In the genomic region with DNA sequence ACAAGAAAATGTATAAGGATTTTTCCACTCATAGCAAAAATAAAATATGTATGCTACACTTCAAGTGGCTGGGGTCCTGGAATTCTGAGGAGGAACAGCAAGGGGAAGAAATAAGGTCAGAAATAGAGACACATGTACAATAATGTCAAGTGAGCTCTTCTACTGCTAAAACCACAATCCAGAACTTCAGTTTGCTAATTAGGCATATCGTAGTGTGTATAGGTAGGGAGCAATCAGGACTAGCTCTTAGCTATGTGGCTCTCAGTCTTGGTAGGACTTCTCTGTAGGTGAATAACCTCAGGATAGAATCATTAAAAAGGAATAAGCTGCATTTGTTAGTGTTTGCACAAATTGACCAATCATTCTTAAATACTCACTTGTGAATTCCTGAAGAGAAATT, we compare ENCODE assay signal across 20 mouse cellular contexts. TPM values are rescaled to one million over a fixed set of nuclear protein-coding genes. Genes with fewer than 3 reads are reported as not detected.
DNase-seq lines count a peak whose midpoint lies in the region; ATAC-seq and TF ChIP-seq lines count a peak whose summit lies in the region.
"Not testable (repeated sequence)": the region's sequence is repeated elsewhere in the genome, so short reads cannot be mapped to it uniquely, and the experiment has no call there.
"Had no signal": no experiment of that assay in that cellular context is flagged by ENCODE, and none has a peak within 500 bp of the region (broad histone marks: within the 10 kb centered on the region; RNA-seq: fewer than 3 reads in every experiment).

No protein-coding gene starts in this region.

- CTCF ChIA-PET in Patski (lab: Charles Lee): not testable (repeated sequence)

- POLR2A ChIA-PET in Patski (lab: Charles Lee): not testable (repeated sequence)

- not testable (repeated sequence) for TF ChIP-seq CTCF in Patski (IDR thresholded peaks at IDR 0.05); midbrain, postnatal 0 days (IDR thresholded peaks at IDR 0.05)

- not testable (repeated sequence) for H3K36me3 ChIP-seq in embryonic facial prominence, embryonic 12.5 days; forebrain, embryonic 15.5 days; hindbrain, embryonic 15.5 days; midbrain, embryonic 15.5 days (replicated peaks); midbrain, postnatal 0 days (ENCODE audit: insufficient read depth, low read length)

- H3K4me2 ChIP-seq in embryonic facial prominence, embryonic 12.5 days (replicated peaks); forebrain, embryonic 15.5 days (replicated peaks); hindbrain, embryonic 15.5 days; midbrain, embryonic 15.5 days; midbrain, postnatal 0 days (ENCODE audit: low read depth, low read length, poor library complexity, severe bottlenecking): not testable (repeated sequence)

- no CpG with 5 or more reads among the region's 1 CpGs for WGBS in embryonic facial prominence, embryonic 12.5 days
- WGBS in forebrain, embryonic 15.5 days: no CpG with 5 or more reads among the region's 1 CpGs
- no CpG with 5 or more reads among the region's 1 CpGs for WGBS in hindbrain, embryonic 15.5 days
- WGBS in midbrain, embryonic 15.5 days: no CpG with 5 or more reads among the region's 1 CpGs
- no CpG with 5 or more reads among the region's 1 CpGs for WGBS in midbrain, postnatal 0 days

- in situ Hi-C loops in Patski (cut with MboI; ENCODE audit: low pct_unique_long_range_greater_than_20kb): not testable (repeated sequence)

- ATAC-seq in Patski: peak; percentile 19
- ATAC-seq in embryonic facial prominence, embryonic 12.5 days (ENCODE audit: insufficient number of reproducible peaks, insufficient read depth, low FRiP score, low TSS enrichment): peak; percentile 53; the same call in 1 of the 2 replicates
- ATAC-seq in forebrain, embryonic 15.5 days (replicated peaks): peak; percentile 43; the same call in 1 of the 2 replicates
- ATAC-seq in hindbrain, embryonic 15.5 days (ENCODE audit: low FRiP score, low read depth): peak; percentile 39; the same call in 1 of the 2 replicates
- ATAC-seq in megakaryocyte-erythroid progenitor cell, adult 5-6 weeks (replicated peaks; ENCODE audit: low FRiP score, low TSS enrichment, poor library complexity, severe bottlenecking): peak; percentile 24; the same call in 1 of the 2 replicates
- ATAC-seq in midbrain, embryonic 15.5 days (replicated peaks): peak; percentile 25; the same call in 1 of the 2 replicates
- peak; percentile 10; the same call in 1 of the 2 replicates for ATAC-seq in midbrain, postnatal 0 days (ENCODE audit: low FRiP score)

- H3K4me3 ChIP-seq in embryonic facial prominence, embryonic 12.5 days; forebrain, embryonic 15.5 days; hindbrain, embryonic 15.5 days; midbrain, embryonic 15.5 days; midbrain, postnatal 0 days (ENCODE audit: low read depth, low read length): not testable (repeated sequence)

- not testable (repeated sequence) for H3K4me1 ChIP-seq in embryonic facial prominence, embryonic 12.5 days; forebrain, embryonic 15.5 days; hindbrain, embryonic 15.5 days (replicated peaks); midbrain, embryonic 15.5 days; midbrain, postnatal 0 days (ENCODE audit: insufficient read depth, low read length)

- not testable (repeated sequence) for H3K9me3 ChIP-seq in embryonic facial prominence, embryonic 12.5 days; forebrain, embryonic 15.5 days; hindbrain, embryonic 15.5 days; midbrain, embryonic 15.5 days; midbrain, postnatal 0 days (ENCODE audit: low read length)

- not testable (repeated sequence) for H3K9ac ChIP-seq in embryonic facial prominence, embryonic 12.5 days; forebrain, embryonic 15.5 days (replicated peaks); hindbrain, embryonic 15.5 days; midbrain, embryonic 15.5 days; midbrain, postnatal 0 days (replicated peaks; ENCODE audit: low read length, poor library complexity, severe bottlenecking)

- DNase-seq in Patski (ENCODE audit: low read depth, low spot score); midbrain, postnatal 0 days (ENCODE audit: low spot score): not testable (repeated sequence)

- not testable (repeated sequence) for H3K27me3 ChIP-seq in Patski; embryonic facial prominence, embryonic 12.5 days; forebrain, embryonic 15.5 days; hindbrain, embryonic 15.5 days; midbrain, embryonic 15.5 days (replicated peaks); midbrain, postnatal 0 days (ENCODE audit: insufficient read depth, low read length)

- H3K27ac ChIP-seq in embryonic facial prominence, embryonic 12.5 days; forebrain, embryonic 15.5 days (replicated peaks); hindbrain, embryonic 15.5 days (replicated peaks); midbrain, embryonic 15.5 days; midbrain, postnatal 0 days (ENCODE audit: low read depth, low read length): not testable (repeated sequence)

RNA-seq across cellular contexts. Expression of a gene that starts 23.5 kb away (rescaled TPM):
- 0.19 TPM for polyA plus RNA-seq in Patski (2021)
- not detected in 2 replicates for polyA plus RNA-seq in embryonic facial prominence, embryonic 12.5 days (2016; fragmentation: Nextera tagmentation; extraction: Ambion mirVana)
- polyA plus RNA-seq in forebrain, embryonic 15.5 days (2015; fragmentation: Nextera tagmentation; extraction: Ambion mirVana): not detected in 2 replicates
- 0.29 TPM in 1 of 2 replicates, not detected in the other for polyA plus RNA-seq in hindbrain, embryonic 15.5 days (2015; fragmentation: Nextera tagmentation; extraction: Ambion mirVana)
- total RNA-seq in megakaryocyte-erythroid progenitor cell, adult 5-6 weeks (2014; fragmentation: Nextera tagmentation): not detected in 2 replicates
- total RNA-seq in megakaryocyte-erythroid progenitor cell, adult 5-6 weeks (2017): not detected in 2 replicates
- not detected in 2 replicates for polyA plus RNA-seq in midbrain, embryonic 15.5 days (2015; fragmentation: Nextera tagmentation; extraction: Ambion mirVana)
- 0.55 TPM in 1 of 2 replicates, not detected in the other for total RNA-seq in midbrain, postnatal 0 days (2014; rRNA removed)
- polyA plus RNA-seq in midbrain, postnatal 0 days (2015; fragmentation: Nextera tagmentation; extraction: Ambion mirVana): not detected in 2 replicates
- total RNA-seq: adrenal gland, adult 2 months; adrenal gland, postnatal 10 days; adrenal gland, postnatal 25 days; adrenal gland, postnatal 4 days; CH12.LX; common myeloid progenitor, adult 5-6 weeks had no signal
- polyA plus RNA-seq: CD4-positive, CD25-positive, alpha-beta regulatory T cell, adult 4 months; embryonic facial prominence, embryonic 13.5 days; forebrain, embryonic 10.5 days; forebrain, embryonic 12.5 days; forebrain, embryonic 16.5 days; G1E had no signal

RNA-seq across cellular contexts. Expression of a gene that starts 23.6 kb away (rescaled TPM):
- not detected for polyA plus RNA-seq in Patski (2021)
- polyA plus RNA-seq in embryonic facial prominence, embryonic 12.5 days (2016; fragmentation: Nextera tagmentation; extraction: Ambion mirVana): not detected in 2 replicates
- not detected in 2 replicates for polyA plus RNA-seq in forebrain, embryonic 15.5 days (2015; fragmentation: Nextera tagmentation; extraction: Ambion mirVana)
- polyA plus RNA-seq in hindbrain, embryonic 15.5 days (2015; fragmentation: Nextera tagmentation; extraction: Ambion mirVana): not detected in 2 replicates
- not detected in 2 replicates for total RNA-seq in megakaryocyte-erythroid progenitor cell, adult 5-6 weeks (2014; fragmentation: Nextera tagmentation)
- not detected in 2 replicates for total RNA-seq in megakaryocyte-erythroid progenitor cell, adult 5-6 weeks (2017)
- polyA plus RNA-seq in midbrain, embryonic 15.5 days (2015; fragmentation: Nextera tagmentation; extraction: Ambion mirVana): not detected in 2 replicates
- not detected in 2 replicates for total RNA-seq in midbrain, postnatal 0 days (2014; rRNA removed)
- not detected in 2 replicates for polyA plus RNA-seq in midbrain, postnatal 0 days (2015; fragmentation: Nextera tagmentation; extraction: Ambion mirVana)
- total RNA-seq: adrenal gland, adult 2 months; adrenal gland, postnatal 10 days; adrenal gland, postnatal 25 days; adrenal gland, postnatal 4 days; CH12.LX; common myeloid progenitor, adult 5-6 weeks; G1E had no signal
- polyA plus RNA-seq: adrenal gland, adult 2 months; CD4-positive, CD25-positive, alpha-beta regulatory T cell, adult 4 months; embryonic facial prominence, embryonic 13.5 days; erythroblast, embryonic 14.5 days; forebrain, embryonic 10.5 days; forebrain, embryonic 12.5 days; forebrain, embryonic 16.5 days; G1E had no signal

RNA-seq across cellular contexts. Expression of a gene that starts 46.0 kb away (rescaled TPM):
- not detected for polyA plus RNA-seq in Patski (2021)
- not detected in 2 replicates for polyA plus RNA-seq in embryonic facial prominence, embryonic 12.5 days (2016; fragmentation: Nextera tagmentation; extraction: Ambion mirVana)
- not detected in 2 replicates for polyA plus RNA-seq in forebrain, embryonic 15.5 days (2015; fragmentation: Nextera tagmentation; extraction: Ambion mirVana)
- polyA plus RNA-seq in hindbrain, embryonic 15.5 days (2015; fragmentation: Nextera tagmentation; extraction: Ambion mirVana): not detected in 2 replicates
- total RNA-seq in megakaryocyte-erythroid progenitor cell, adult 5-6 weeks (2014; fragmentation: Nextera tagmentation): not detected in 2 replicates
- not detected in 2 replicates for total RNA-seq in megakaryocyte-erythroid progenitor cell, adult 5-6 weeks (2017)
- not detected in 2 replicates for polyA plus RNA-seq in midbrain, embryonic 15.5 days (2015; fragmentation: Nextera tagmentation; extraction: Ambion mirVana)
- not detected in 2 replicates for total RNA-seq in midbrain, postnatal 0 days (2014; rRNA removed)
- not detected in 2 replicates for polyA plus RNA-seq in midbrain, postnatal 0 days (2015; fragmentation: Nextera tagmentation; extraction: Ambion mirVana)
- total RNA-seq: adrenal gland, adult 2 months; adrenal gland, postnatal 10 days; adrenal gland, postnatal 25 days; adrenal gland, postnatal 4 days; CH12.LX; common myeloid progenitor, adult 5-6 weeks had no signal
- polyA plus RNA-seq: adrenal gland, adult 2 months; CD4-positive, CD25-positive, alpha-beta regulatory T cell, adult 4 months; embryonic facial prominence, embryonic 13.5 days; erythroblast, embryonic 14.5 days; forebrain, embryonic 10.5 days; forebrain, embryonic 12.5 days; forebrain, embryonic 16.5 days; G1E had no signal
